Mouse (Mus musculus) embryo, embryonic 11.5 days (tissue): ENCODE data around the gene Cntn1.
"Not testable (repeated sequence)": the region's sequence is repeated elsewhere in the genome, so short reads cannot be mapped to it uniquely, and the experiment has no call there.

Source experiments
- DNase-seq: peaks from one replicate; pipeline ENCODE4 v3.0.0-alpha.2; 2012; ENCODE audit warnings: low read depth, low spot score

Cntn1 gene

GRCm38 (mm10) chr15:92268741-92269322 is 217.9 kb downstream of the Cntn1 start:
- no peak for DNase-seq

GRCm38 (mm10) chr15:92271801-92272365 is 220.9 kb downstream of the Cntn1 start:
- DNase-seq: no peak

- DNase-seq: no peak
These were observed 225.9 kb downstream of the Cntn1 start for GRCm38 (mm10) chr15:92276826-92277225.

DNA sequence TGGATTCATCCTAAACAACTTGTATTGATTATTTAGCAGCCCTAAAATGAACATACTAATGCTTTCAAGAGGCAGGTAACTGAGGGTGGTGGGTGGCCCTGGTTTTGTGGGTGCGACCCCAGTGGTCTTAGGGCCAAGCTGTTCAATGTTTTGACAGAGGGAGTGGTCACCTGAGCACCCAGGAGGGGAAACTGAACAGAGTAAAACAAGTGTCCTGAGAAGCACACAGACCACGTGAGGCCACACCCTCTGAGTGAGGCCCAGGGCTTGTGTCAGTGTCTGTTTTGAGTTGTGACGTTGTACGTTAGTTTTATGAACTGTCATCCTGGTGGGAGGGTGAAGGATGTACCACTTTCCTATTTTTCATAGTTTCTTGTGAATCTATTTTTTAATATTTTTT is 227.0 kb downstream of the Cntn1 start:
- DNase-seq: no peak

DNA sequence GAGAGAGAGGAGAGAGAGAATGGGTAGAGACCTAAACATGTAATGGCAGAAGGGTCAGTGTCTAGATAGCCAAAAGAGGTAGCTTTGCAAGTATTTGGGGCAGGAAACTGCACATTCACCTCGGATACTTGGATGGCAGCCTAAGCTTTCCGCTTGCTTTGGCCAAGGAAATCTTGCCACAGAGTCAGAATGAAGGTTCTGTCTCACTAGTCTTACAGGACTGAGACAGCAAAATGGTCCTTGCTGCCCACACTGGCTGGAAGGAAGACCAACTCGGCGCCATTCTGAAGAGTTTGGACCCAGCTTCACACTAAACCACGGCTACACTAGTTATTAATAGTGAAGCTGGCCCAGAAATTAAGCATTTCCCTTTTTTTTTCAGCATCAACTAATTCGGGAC is 230.0 kb downstream of the Cntn1 start:
- DNase-seq: no peak

GRCm38 (mm10) chr15:92287616-92288015 is 236.7 kb downstream of the Cntn1 start:
- no peak for DNase-seq

DNA sequence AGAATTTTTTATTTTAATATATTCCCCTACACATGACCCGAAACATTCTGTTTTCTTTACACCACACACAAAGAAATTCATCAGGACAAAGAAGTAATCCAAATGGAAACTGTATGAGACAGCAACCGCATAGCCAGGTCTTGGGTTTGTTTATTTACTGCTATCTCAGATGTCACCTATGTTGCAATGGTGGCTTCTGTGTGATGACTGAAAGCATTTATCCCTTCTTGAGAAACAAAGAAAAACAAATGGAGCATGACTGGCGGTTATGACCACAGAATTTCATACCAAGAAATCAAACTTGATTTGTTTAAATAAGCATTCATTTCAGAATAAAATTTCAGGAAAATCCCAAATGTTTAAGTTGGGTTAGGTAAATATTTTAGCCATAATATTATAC is 245.5 kb downstream of the Cntn1 start:
- no peak for DNase-seq

DNA sequence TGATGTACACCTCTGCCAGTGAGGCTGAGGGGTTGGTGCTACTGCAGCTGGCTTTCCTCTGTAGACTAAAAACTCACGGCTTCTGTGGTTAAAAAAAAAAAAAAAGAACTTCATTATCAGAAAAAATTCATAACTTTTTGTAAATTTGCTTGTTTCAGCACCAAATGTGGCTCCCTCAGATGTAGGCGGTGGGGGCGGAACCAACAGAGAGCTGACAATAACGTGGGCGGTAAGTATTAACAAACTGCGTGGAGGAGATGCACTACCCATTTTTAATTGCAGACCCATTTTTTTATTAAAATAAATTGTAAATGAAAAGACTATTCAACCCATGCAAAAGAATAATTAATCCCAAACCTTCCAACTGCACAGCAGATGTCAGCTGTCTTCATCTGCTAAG is 251.8 kb downstream of the Cntn1 start:
- DNase-seq: no peak

DNA sequence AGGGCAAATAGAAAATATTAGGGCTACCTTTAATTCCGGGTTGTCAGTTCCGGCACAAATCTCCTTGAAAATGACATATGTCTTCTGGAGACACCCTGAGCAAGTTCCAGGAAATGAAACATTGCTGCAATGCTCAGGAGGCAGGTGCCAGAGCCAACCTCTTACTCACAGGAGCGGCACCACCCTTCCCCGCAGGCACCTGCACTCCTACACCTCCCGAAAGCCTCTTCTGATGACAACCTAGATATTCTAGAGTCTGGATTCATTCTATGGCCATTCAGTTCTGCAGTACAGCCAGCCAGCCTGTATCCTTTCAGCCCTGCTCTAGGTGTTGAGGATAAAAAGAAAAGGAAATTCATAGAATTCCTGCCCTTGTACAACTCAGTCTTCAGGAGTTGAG is 253.3 kb downstream of the Cntn1 start:
- no peak for DNase-seq

DNA sequence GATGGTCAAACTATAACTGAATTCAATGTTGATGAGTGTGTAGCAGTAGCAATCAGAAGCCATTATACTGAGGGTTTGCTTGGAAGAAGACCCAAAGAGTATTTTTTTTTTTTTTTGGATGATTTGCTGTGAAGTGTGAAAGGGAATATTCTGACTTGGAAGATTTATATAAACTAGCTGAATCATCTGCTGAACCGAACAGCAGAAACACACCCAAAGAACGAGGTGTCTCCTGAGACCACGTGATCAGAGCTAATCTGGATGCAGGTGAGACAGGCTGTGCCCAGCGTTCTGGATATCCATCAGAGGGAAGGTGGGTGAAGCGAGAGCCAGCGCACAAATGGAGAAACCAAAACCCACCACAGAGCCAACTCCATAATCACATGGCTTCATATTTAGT is 271.0 kb downstream of the Cntn1 start:
- no peak for DNase-seq

- no peak for DNase-seq
These were observed 276.1 kb downstream of the Cntn1 start for GRCm38 (mm10) chr15:92327111-92327510.

- no peak for DNase-seq
These were observed 289.3 kb downstream of the Cntn1 start for GRCm38 (mm10) chr15:92340253-92340652.

DNA sequence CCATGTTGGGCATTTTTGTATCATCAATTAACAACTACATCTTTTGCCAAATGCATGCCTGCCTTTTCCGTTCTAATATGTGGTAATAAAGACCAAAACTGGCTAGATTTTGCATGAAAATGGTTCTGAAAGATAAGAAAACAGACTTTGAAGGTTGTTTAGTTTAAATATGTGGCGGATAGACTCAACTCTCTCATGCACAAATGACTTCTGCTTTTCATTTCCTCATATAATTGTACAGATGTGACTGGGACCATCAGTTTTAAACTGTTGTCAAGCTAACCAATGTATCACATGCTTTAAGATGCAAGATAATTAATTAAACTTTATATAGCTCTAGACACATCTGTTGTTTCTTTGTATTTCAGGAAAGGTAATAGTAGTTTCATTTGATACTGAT is 290.5 kb downstream of the Cntn1 start:
- no peak for DNase-seq

DNA sequence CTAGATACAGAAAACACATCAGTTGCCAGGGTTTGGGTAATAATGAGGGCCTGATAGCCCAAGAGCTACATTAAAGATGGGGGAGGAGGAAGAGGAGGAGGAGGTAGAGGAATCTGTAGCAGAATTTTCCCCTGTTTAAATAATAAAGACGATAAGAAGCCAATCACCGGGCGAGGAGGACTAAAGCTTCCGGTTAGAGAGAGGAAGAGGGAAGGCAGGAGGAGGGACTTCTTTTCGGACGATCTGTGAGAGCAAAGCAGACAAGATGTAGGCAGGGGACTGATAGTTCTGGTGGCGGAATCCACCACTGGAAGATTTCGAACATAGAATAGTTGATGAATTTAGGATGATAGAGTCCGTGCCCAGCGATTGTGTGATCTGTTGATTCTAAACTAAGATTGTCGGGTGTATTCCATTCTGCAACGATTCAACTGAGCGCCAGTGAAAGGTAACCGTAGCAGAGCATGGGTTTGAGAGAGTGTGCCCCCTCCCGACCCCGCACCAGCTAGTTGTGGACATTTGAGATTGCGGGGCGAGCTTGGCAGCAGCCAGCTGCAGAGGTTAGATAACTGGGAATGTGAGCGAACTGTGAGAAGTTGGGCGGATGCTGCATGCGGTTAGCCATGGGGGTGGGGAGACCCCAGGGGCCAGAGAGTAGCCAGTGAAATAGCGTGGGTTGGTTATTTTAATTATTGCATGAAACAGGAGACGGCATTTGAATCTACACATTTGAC is 293.3 kb downstream of the Cntn1 start:
- DNase-seq: no peak

DNA sequence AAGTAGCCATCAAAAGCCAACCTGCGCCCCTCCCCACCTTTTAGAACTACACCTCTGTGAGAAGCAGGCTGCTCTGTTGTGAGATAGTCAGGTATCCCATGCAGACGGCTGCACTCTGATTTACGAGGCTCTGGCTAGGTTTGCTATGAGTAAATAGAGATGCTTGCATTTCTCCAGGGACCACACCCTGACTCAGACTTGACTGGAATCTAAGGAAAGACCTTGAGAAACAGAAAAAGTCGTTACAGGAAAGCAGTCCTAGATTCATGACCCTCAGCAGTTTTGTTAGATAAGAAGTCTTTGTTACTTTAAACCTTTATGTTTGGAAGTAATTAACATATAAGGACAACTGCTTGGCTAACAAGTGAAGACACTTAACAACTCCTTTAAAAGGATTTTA is 296.5 kb downstream of the Cntn1 start:
- no peak for DNase-seq

DNA sequence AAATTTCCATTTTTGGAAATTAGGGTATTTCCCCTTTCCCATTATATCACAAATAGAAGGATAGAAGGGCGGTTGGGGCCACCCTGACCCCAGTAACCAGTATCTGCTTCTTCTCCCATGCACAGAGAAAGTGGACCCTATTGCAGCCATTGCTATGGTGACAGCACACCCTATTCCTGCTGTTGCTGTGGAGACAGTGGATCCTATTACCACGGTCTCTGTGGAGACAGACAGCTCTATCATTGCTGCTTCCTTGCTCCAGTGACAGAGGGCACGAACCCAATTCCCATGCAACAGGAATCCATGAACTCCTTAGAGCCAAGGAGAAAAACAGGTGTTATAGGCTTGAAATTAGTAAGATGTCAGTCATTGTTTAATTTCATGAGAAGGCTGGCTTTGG is 296.9 kb downstream of the Cntn1 start:
- DNase-seq: no peak

GRCm38 (mm10) chr15:92348453-92348852 is 297.5 kb downstream of the Cntn1 start:
- DNase-seq: not testable (repeated sequence)

DNA sequence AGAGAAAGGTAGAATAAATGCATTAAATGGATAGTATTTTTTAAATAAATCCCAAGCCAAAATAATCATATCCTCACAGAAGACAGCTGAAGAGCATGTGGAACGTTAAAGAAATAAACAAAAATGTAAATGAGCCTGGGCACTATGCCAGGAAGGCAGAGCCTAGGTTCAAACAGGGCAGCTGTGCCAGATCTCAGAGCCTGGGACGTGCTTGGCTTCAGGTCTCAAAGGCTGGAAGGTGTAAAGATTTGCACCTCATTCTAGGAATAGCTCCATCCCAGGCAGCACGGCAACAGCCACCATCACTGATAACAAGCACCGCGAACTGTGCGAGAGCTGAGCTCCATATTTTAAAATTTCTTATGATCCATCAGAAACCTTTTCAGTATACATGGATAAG is 313.2 kb downstream of the Cntn1 start:
- no peak for DNase-seq

- no peak for DNase-seq
These were observed 313.6 kb downstream of the Cntn1 start for GRCm38 (mm10) chr15:92364592-92364991.
